Mouse (Mus musculus): ENCODE data around the gene BC016579. TPM values are rescaled to one million over a fixed set of nuclear protein-coding genes. Genes with fewer than 3 reads are reported as not detected.

The BC016579 gene
- total and polyA plus RNA-seq, 2 experiments from 2014 or later: not detected

- H3K27me3 ChIP-seq (ENCODE audit: insufficient read depth, low read length): no peaks in the 10 kb centered on the region
- WGBS: 82% methylated on average over 3 of the region's 3 CpGs
- H3K4me1 ChIP-seq (ENCODE audit: insufficient read depth, low read length): no peaks in the 10 kb centered on the region
- no peaks in the 10 kb centered on the region for H3K9me3 ChIP-seq (ENCODE audit: low read length)
- ATAC-seq (ENCODE audit: low FRiP score) (no peak), DNase-seq (ENCODE audit: low spot score) (peak; percentile 22)
- no peak overlapping the region for H3K9ac ChIP-seq (replicated peaks; ENCODE audit: low read length, poor library complexity, severe bottlenecking)
- TF ChIP-seq CTCF (IDR thresholded peaks at IDR 0.05): peak; percentile 73
- no peak overlapping the region for H3K4me2 ChIP-seq (ENCODE audit: low read depth, low read length, poor library complexity, severe bottlenecking)
- no peaks in the 10 kb centered on the region for H3K36me3 ChIP-seq (ENCODE audit: insufficient read depth, low read length)
- H3K27ac ChIP-seq (ENCODE audit: low read depth, low read length): no peak overlapping the region
- H3K4me3 ChIP-seq (ENCODE audit: low read depth, low read length): no peak overlapping the region
Measured at GRCm38 (mm10) chr16:45609300-45609699, 44.6 kb downstream of the BC016579 start.

GRCm38 (mm10) chr16:45608481-45608954 is 45.4 kb downstream of the BC016579 start:
- Histone ChIP-seq H3K36me3 (ENCODE audit: insufficient read depth, low read length) (no peaks in the 10 kb centered on the region), H3K4me3 (ENCODE audit: low read depth, low read length) (no peak overlapping the region), H3K9me3 (ENCODE audit: low read length) (no peaks in the 10 kb centered on the region), H3K4me1 (ENCODE audit: insufficient read depth, low read length) (no peaks in the 10 kb centered on the region), H3K4me2 (ENCODE audit: low read depth, low read length, poor library complexity, severe bottlenecking) (no peak overlapping the region), H3K27ac (ENCODE audit: low read depth, low read length) (no peak overlapping the region), H3K27me3 (ENCODE audit: insufficient read depth, low read length) (no peaks in the 10 kb centered on the region), H3K9ac (replicated peaks; ENCODE audit: low read length, poor library complexity, severe bottlenecking) (no peak overlapping the region)
- peak; percentile 70; the same call in 1 of the 2 replicates for ATAC-seq (ENCODE audit: low FRiP score)
- 60% methylated on average over 4 of the region's 4 CpGs for WGBS
- peak; percentile 62 for DNase-seq (ENCODE audit: low spot score)
- TF ChIP-seq CTCF (IDR thresholded peaks at IDR 0.05): peak; percentile 96

- Histone ChIP-seq H3K9me3 (ENCODE audit: low read length) (no peaks in the 10 kb centered on the region), H3K4me1 (ENCODE audit: insufficient read depth, low read length) (no peaks in the 10 kb centered on the region), H3K4me3 (ENCODE audit: low read depth, low read length) (no peak overlapping the region), H3K9ac (replicated peaks; ENCODE audit: low read length, poor library complexity, severe bottlenecking) (no peak overlapping the region), H3K4me2 (ENCODE audit: low read depth, low read length, poor library complexity, severe bottlenecking) (no peak overlapping the region), H3K27ac (ENCODE audit: low read depth, low read length) (no peak overlapping the region), H3K27me3 (ENCODE audit: insufficient read depth, low read length) (no peaks in the 10 kb centered on the region), H3K36me3 (ENCODE audit: insufficient read depth, low read length) (no peaks in the 10 kb centered on the region)
- no peak for DNase-seq (ENCODE audit: low spot score)
- TF ChIP-seq CTCF (IDR thresholded peaks at IDR 0.05): no peak
- no peak for ATAC-seq (ENCODE audit: low FRiP score)
Measured at GRCm38 (mm10) chr16:45595494-45595893, 58.4 kb downstream of the BC016579 start.

GRCm38 (mm10) chr16:45593656-45594055 is 60.2 kb downstream of the BC016579 start:
- H3K9ac ChIP-seq (replicated peaks; ENCODE audit: low read length, poor library complexity, severe bottlenecking): no peak overlapping the region
- no peak overlapping the region for H3K4me2 ChIP-seq (ENCODE audit: low read depth, low read length, poor library complexity, severe bottlenecking)
- H3K9me3 ChIP-seq (ENCODE audit: low read length): no peaks in the 10 kb centered on the region
- no peak overlapping the region for H3K4me3 ChIP-seq (ENCODE audit: low read depth, low read length)
- H3K27me3 ChIP-seq (ENCODE audit: insufficient read depth, low read length): no peaks in the 10 kb centered on the region
- no peak overlapping the region for H3K27ac ChIP-seq (ENCODE audit: low read depth, low read length)
- 40% methylated on average over 1 of the region's 1 CpGs for WGBS
- DNase-seq (ENCODE audit: low spot score) (peak; percentile 17), ATAC-seq (ENCODE audit: low FRiP score) (peak; percentile 60; the same call in 1 of the 2 replicates)
- TF ChIP-seq CTCF (IDR thresholded peaks at IDR 0.05): no peak
- no peaks in the 10 kb centered on the region for H3K36me3 ChIP-seq (ENCODE audit: insufficient read depth, low read length)
- no peaks in the 10 kb centered on the region for H3K4me1 ChIP-seq (ENCODE audit: insufficient read depth, low read length)

- Histone ChIP-seq H3K27ac (ENCODE audit: low read depth, low read length) (no peak overlapping the region), H3K4me2 (ENCODE audit: low read depth, low read length, poor library complexity, severe bottlenecking) (no peak overlapping the region), H3K4me3 (ENCODE audit: low read depth, low read length) (no peak overlapping the region), H3K27me3 (ENCODE audit: insufficient read depth, low read length) (no peaks in the 10 kb centered on the region), H3K36me3 (ENCODE audit: insufficient read depth, low read length) (no peaks in the 10 kb centered on the region), H3K9me3 (ENCODE audit: low read length) (no peaks in the 10 kb centered on the region), H3K9ac (replicated peaks; ENCODE audit: low read length, poor library complexity, severe bottlenecking) (no peak overlapping the region), H3K4me1 (ENCODE audit: insufficient read depth, low read length) (no peaks in the 10 kb centered on the region)
- peak; percentile 65 for TF ChIP-seq CTCF (IDR thresholded peaks at IDR 0.05)
- WGBS: 46% methylated on average over 2 of the region's 2 CpGs
- DNase-seq (ENCODE audit: low spot score) (peak; percentile 15), ATAC-seq (ENCODE audit: low FRiP score) (no peak)
Measured at GRCm38 (mm10) chr16:45582512-45582911, 71.4 kb downstream of the BC016579 start.

GRCm38 (mm10) chr16:45579883-45580282 is 74.0 kb downstream of the BC016579 start:
- Histone ChIP-seq H3K4me2 (ENCODE audit: low read depth, low read length, poor library complexity, severe bottlenecking) (no peak overlapping the region), H3K27me3 (ENCODE audit: insufficient read depth, low read length) (no peaks in the 10 kb centered on the region), H3K4me1 (ENCODE audit: insufficient read depth, low read length) (no peaks in the 10 kb centered on the region), H3K9ac (replicated peaks; ENCODE audit: low read length, poor library complexity, severe bottlenecking) (no peak overlapping the region), H3K4me3 (ENCODE audit: low read depth, low read length) (no peak overlapping the region), H3K27ac (ENCODE audit: low read depth, low read length) (no peak overlapping the region), H3K36me3 (ENCODE audit: insufficient read depth, low read length) (no peaks in the 10 kb centered on the region), H3K9me3 (ENCODE audit: low read length) (no peaks in the 10 kb centered on the region)
- DNase-seq (ENCODE audit: low spot score): no peak
- TF ChIP-seq CTCF (IDR thresholded peaks at IDR 0.05): 0 out of 2 replicates have a peak, but pooled peaks have one; percentile 7
- ATAC-seq (ENCODE audit: low FRiP score): no peak
- WGBS: 72% methylated on average over 12 of the region's 12 CpGs

Other genes starting within 250 kb of the BC016579 start
- 272 and 340 TPM in 2 replicates for gene Cd200, start 245.0 kb downstream of the BC016579 start, total RNA-seq (2014; rRNA removed)
- 503 and 514 TPM in 2 replicates for gene Cd200, start 245.0 kb downstream of the BC016579 start, polyA plus RNA-seq (2015; fragmentation: Nextera tagmentation; extraction: Ambion mirVana)
- not detected in 2 replicates for gene Gm609, start 161.1 kb downstream of the BC016579 start, total RNA-seq (2014; rRNA removed)
- gene Gm609, start 161.1 kb downstream of the BC016579 start, polyA plus RNA-seq (2015; fragmentation: Nextera tagmentation; extraction: Ambion mirVana): not detected in 2 replicates
- not detected in 2 replicates for gene Gm17783, start 122.0 kb downstream of the BC016579 start, total RNA-seq (2014; rRNA removed)
- gene Gm17783, start 122.0 kb downstream of the BC016579 start, polyA plus RNA-seq (2015; fragmentation: Nextera tagmentation; extraction: Ambion mirVana): not detected in 2 replicates
- not detected in 2 replicates for gene Slc9c1, start 118.8 kb downstream of the BC016579 start, total RNA-seq (2014; rRNA removed)
- gene Slc9c1, start 118.8 kb downstream of the BC016579 start, polyA plus RNA-seq (2015; fragmentation: Nextera tagmentation; extraction: Ambion mirVana): not detected in 2 replicates
- gene Gcsam, start 43.7 kb downstream of the BC016579 start, total RNA-seq (2014; rRNA removed): not detected in 2 replicates
- not detected in 2 replicates for gene Gcsam, start 43.7 kb downstream of the BC016579 start, polyA plus RNA-seq (2015; fragmentation: Nextera tagmentation; extraction: Ambion mirVana)
- gene Tmprss7, start 39.6 kb upstream of the BC016579 start, total RNA-seq (2014; rRNA removed): 1.2 and 1.4 TPM in 2 replicates
- 0.92 and 1.6 TPM in 2 replicates for gene Tmprss7, start 39.6 kb upstream of the BC016579 start, polyA plus RNA-seq (2015; fragmentation: Nextera tagmentation; extraction: Ambion mirVana)
- 141 TPM in 2 replicates for gene Tagln3, start 70.5 kb upstream of the BC016579 start, total RNA-seq (2014; rRNA removed)
- gene Tagln3, start 70.5 kb upstream of the BC016579 start, polyA plus RNA-seq (2015; fragmentation: Nextera tagmentation; extraction: Ambion mirVana): 221 and 222 TPM in 2 replicates
- gene Abhd10, start 88.9 kb upstream of the BC016579 start, total RNA-seq (2014; rRNA removed): 21.5 and 24.2 TPM in 2 replicates
- gene Abhd10, start 88.9 kb upstream of the BC016579 start, polyA plus RNA-seq (2015; fragmentation: Nextera tagmentation; extraction: Ambion mirVana): 34.2 and 38.5 TPM in 2 replicates